Mouse (Mus musculus): Measurements from ENCODE around the gene Hoxc9. TPM values are rescaled to one million over a fixed set of nuclear protein-coding genes. Genes with fewer than 3 reads are reported as not detected.

Gene Hoxc9
- polyA plus RNA-seq, 2 experiments from 2014 or later, result not detected

DNA sequence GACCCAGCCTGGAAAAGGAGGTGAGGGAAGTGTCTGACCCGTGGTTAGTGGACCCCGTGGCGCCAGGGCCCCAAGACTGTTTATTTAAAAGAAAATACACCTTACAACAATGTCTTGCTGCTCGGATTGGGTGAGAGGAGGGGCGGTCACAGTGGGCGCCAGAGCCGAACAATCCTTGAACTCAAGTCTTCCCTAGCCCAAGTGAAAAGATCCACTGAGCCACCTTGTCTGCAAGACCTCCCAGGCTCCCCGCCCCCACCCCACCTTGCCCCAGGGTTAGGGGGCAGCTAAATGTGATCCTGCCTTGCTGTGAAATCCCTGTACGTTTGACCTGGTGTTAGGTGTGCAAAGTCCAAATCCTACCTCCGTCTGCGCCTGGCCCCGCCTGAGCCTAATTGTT, 19.3 kb upstream of the Hoxc9 start:
- no peak for ATAC-seq

DNA sequence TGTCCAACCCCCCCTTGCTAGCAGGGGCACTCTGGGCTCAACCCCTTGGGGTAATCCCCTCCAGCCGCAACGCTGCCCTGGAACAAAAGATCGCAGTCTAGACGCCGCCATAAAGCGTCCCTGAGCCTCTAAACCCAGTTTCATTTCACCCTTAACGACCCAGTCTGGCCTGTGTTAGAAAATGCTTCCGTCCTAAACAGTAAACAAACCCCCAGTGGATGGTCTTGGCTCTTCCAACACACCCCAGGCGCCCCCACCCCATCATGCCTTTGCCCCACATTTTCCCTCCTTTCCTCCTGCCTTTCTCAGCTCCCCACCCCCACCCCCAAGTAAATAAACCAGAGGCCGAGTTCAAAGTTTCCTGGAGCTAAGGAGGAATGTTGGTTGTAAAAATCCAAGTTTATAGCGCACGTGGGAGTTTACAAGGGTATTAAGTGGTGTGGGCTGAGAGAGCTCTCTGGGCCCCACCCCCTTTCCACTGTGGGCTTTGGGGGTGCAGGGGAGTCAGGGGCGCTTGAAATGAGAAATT, 16.5 kb upstream of the Hoxc9 start:
- ATAC-seq, result no peak

DNA sequence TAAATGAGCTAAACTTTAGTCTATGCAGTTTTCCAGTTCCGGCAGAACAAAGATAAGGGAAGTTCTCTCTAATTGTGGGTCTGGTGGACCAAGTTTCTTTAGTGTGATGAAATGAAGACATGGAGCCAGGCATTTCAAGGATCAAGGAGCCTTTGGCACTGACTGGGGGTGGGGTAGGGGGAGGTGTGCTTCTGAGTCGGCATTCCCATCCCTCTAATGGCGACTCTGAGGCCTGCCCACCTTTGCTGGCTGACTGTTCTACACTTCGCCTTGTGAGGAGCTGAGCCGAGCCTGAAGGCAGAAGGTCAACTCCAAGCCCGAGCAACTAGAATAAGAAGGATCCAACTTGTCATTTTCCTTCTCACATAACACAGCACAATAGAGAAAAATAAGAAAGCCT, 14.5 kb upstream of the Hoxc9 start:
- ATAC-seq, result no peak

DNA sequence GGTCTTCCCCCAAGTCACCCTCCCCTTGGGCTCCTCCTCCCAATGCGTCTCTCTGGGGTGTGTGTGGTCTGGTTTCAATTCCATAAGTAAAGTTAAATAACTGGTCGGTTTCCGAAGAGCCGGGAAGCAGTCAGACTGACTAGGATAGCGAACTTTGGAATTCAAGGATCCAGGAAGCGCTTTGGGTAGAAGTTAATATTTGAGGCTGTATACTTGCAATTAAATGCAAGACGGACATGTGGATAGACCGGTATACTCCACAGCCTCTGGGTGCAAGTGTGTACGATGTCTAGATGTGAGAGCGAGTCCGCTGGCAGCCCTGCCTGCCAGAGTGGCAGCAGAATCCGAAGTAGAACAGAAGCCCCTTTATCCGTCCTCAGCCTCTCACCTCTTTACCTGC, 13.7 kb upstream of the Hoxc9 start:
- ATAC-seq, result no peak

DNA sequence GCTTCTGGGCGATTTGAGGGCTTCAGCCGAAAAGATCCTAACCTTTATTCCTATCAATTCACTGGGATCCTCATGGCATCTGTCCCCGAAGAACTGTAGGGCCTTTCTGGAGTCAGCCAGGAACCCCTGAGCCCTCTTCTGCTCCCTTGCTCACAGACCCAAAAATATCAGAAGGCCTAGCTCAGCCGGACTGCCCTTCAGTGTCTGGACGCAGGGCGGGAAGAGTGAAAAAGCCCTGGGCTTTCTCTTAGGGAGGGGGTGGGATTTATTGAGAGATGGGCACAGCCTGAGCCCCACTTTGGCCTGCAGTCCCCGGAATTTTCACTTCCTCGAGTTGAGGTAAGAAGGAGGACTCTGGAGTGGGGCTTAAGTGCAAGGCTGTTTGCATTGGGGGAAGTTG, 13.0 kb upstream of the Hoxc9 start:
- no peak for ATAC-seq

DNA sequence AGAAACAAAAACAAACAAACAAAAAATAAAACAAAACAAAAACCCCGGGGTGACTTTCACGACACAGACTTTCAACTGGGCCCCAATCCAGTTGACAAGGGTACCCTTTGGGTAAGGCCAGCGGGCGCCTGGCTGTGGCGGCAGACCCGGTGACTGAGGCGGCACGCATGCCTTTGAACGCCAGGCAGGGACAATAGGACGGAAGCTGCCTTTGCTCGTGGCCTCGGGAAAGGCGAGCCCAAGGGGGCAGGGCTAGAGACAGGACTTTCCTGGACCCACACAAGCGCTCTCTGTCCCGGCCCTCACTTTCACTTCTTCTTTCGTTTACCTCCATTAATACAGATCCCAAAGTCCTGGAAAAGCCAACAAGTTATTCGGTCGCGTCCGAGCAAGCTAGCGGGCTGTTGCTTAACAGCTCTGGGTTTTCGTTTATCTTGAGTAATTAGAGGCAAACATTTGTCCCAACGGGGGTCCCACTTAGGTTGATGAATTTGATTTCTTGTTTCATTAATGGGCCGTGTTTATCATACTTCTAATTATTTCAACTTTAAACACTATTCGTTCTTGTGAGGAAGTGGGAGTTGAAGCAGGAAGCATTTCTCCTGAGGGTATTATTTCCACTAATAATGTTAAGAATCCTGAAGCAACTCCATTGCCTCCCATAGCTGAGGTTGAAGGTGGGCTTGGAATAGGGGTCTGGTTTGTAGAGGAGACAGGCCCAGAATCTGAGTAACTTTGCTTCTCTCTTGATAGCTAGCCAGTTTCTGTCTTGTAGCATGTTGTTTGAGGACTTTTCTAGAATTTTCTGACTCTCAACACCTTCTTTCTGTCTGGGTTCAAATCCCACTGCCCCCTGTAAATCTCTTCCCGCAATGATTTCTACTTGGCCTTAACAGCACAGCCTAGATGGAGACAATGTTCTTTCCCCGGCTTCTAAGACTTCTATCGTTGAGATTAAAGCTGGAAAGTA, 12.3 kb upstream of the Hoxc9 start:
- ATAC-seq, result no peak

DNA sequence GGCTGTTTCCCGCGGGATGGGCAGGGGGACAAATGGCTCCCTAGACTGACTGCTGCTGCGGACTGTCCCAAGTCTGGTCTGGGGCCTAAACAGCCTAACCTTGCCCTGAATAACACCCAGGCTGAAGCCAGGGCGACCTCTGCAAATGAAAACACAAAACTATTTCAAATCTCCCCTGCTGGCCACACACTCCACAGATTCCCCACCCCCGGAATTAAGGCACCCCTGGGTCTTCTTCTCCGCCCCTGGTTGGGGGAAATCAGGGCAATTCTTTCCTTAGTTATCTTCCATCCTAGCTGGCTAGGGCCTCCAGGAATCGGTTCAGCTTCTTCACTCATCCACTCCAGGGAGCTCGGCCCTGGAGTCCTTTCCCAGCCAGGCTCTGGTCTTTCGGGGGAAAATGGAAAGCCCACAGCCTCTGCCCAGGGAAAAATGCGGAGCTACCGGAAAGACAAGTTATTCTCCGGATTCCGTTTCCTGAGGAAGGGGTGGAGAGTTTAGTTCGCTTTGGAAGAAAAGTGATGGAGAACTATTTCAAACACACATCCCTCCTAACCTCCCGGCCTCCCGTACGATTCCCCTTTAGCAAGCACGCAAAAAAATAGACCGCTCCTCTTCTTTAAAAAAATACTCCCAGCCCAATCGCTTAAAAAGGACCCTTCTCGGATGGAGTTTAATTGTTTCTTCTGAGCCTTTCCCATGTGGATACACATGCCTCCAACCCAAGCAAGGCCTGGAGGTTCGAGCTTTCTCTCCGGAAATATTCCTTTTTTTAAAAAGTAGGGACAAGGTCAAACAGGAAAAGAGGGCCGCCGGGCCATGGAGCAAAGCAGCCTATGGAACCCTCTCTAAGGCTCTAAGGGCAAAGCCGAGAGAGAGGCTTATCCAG, 11.0 kb upstream of the Hoxc9 start:
- no peak for ATAC-seq

DNA sequence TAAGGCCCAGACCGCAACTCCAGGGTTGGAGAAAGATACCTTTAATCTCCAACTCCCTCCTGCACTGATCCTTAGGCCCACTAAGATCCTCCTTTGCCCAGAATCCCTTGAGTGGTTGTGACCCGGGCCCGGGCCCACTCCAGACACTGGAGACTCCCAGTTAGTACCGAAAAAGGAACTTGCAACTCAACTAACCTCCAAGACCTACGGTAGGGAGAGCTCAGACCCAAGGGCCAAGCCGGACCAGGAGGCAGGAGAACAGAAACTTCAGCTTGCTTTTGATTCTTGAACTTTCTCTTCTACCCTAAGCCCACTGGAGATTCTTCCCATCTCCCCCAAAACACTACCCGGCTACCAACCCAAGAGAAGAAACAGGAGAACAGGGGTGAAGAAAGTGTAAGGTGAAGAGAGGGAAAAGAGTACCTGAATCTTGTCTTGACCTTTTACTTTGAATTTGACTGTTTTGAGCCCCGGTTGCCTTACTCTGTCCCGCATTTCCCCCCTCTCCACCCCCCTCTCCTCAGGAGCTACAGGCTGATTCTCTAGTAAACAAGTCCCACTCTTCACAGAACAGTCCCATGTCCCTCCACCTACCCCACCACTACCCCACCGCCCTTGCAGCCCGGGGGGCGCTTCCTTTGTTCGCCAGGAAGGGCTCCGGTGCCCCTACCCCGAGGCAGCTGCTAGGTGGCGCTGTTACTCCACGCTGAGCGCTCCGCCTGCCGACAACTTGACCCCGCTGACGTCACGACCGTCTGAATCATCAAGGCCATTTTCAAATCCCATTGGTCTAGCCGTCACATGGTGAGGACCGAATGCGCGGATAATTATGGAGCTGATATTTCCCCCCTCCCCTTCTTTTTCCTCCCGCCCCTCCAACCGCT, 10.1 kb upstream of the Hoxc9 start:
- peak; percentile 44 for ATAC-seq

DNA sequence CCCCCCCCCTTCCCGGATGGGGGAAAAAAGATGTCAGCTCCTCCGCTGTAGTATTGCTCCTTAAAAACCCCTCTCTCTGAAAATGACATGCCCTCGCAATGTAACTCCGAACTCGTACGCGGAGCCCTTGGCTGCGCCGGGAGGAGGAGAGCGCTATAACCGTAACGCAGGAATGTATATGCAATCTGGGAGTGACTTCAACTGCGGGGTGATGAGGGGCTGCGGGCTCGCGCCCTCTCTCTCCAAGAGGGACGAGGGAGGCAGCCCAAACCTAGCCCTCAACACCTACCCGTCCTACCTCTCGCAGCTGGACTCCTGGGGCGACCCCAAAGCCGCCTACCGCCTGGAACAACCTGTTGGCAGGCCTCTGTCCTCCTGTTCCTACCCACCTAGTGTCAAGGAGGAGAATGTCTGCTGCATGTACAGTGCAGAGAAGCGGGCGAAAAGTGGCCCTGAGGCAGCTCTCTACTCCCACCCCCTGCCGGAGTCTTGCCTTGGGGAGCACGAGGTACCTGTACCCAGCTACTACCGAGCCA, 9.4 kb upstream of the Hoxc9 start, which contains the start of gene Hoxc10:
Gene Hoxc10, plus strand, starts transcription at position 21 of the 536 bp plus-strand sequence.
- no peak for ATAC-seq

DNA sequence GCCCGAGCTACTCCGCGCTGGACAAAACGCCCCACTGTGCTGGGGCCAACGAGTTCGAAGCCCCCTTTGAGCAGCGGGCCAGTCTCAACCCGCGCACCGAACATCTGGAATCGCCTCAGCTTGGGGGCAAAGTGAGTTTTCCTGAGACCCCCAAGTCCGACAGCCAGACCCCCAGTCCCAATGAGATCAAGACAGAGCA, 9.0 kb upstream of the Hoxc9 start, which contains the start of gene Hoxc5:
Gene Hoxc5, plus strand, starts transcription at position 132 of the 199 bp plus-strand sequence.
- no peak for ATAC-seq

DNA sequence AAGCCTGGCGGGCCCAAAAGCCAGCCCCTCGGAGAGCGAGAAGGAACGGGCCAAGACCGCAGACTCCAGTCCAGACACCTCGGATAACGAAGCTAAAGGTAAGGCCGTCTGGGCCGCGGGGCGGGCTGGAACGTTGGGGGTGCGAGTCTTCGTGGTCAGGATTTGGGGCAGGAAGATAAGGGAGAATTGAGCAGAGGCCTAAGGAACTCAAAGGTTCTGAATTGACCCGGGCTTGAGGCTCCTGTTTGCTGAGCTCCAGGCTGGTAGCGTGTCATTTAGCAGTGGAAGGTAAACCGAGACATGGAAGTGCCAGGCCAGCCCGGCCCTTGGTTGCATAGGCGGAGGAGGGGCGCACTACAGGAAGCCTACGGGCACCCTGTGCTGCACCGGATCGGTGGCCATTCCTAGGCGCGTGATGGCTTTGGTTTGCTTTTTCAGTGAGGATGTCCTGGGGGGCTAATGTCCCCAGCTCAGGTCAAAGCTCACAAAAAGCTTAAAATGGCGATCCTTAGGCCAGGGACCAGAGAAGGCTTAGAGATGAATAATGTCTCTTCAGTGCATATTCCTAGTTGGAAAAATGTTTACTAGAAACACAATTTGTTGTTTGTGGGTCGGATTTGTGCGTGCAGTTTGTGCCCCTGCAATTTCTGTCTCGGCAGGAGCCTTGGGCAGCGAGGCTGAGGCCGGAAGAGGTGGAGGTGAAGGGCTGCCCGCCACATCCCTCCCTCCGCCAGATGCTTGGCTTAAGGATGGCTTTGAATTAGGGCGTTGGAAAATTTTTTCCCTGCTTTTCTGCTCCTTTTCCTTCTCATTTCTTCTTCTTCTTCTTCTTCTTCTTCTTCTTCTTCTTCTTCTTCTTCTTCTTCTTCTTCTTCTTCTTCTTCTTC, 8.5 kb upstream of the Hoxc9 start:
- no peak for ATAC-seq

DNA sequence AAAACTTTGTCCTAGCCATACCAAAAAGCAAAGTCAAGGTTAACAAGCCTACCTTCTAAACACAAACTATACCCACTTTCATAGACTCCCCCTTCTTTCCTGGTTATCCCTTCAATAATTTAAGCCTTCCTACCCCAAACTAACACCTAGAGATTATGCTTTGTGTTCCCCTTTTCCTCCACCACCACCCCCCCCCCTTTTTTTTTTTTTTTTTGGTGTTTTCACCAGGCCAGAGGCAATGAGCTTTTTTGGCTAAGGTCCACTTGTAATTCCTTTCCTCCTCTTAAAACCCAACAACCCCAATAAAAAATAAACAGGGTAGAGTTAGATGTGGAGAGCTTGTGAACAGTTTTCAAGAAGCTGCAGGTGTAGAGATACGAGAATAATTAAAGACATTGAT, 6.9 kb upstream of the Hoxc9 start:
- no peak for ATAC-seq

DNA sequence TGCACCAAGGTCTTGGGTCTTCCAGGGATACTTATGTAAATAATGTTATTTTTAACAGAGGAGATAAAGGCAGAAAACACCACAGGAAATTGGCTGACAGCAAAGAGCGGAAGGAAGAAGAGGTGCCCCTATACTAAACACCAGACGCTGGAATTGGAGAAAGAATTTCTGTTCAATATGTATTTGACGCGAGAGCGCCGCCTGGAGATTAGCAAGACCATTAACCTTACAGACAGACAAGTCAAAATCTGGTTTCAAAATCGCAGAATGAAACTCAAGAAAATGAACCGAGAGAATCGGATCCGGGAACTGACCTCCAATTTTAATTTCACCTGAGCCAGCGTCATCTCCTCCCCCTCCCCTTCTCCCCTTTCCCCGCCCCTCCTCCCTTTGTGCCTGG, 5.5 kb upstream of the Hoxc9 start:
- ATAC-seq, result no peak

DNA sequence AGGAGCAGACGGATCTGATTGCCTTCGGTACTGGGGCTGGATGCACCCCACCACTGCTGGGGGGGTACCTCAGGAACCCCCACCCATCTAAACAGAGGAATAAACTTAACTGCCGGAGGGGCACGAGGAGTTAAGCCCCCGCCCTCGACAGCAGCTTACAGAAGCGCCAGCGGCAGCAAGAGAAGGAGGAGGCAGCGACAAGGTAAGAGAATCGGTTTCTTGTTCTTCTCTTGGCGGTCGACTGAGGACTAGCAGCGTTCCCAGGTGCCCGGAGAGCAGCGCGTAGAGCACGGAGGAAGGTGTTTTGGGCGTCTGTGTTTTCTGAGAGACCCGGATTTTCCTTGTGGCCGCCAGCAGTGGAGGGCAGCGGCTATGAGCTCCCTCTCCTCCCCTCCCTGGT, 4.0 kb upstream of the Hoxc9 start:
- no peak for ATAC-seq

DNA sequence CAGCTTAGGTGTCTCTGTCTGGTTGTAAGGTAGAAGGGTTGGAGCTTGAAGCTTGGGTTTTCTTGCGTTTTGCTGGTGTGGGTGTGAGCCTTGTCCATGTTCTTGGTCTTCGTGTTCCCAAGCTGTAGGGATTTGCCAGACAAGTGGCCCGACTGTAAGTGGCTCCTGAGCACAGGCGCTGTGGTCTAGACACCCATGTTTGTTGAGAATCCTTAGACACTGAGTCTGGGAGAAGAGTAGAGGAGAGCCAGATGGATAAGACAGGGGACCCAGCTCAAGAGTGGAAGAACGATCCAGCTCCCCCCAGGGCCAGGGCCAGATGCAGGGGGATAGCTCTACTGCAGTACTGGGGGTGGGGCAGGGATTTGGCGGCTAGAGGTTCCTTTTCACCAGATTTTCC, 3.5 kb upstream of the Hoxc9 start:
- ATAC-seq, result no peak

DNA sequence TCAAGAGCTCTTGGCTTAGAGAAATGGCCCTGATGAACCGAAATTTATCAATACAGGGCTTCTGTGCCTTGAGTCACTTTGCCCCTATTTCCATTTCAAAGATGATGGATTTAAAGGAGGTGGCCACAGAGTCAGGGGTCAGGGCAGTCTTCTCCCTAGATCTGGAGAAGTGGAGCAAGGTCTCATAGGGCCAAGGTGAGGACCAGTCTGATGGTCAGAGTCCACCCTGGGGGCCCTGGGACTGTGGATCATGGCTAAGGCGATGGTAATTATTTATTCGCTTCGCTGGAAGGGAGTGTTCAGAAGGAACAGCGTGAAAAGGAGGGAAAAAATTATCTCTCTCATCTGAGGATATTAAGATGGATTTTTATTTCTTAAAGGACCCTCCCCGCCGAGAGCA, 1.2 kb upstream of the Hoxc9 start:
- ATAC-seq, result no peak

DNA sequence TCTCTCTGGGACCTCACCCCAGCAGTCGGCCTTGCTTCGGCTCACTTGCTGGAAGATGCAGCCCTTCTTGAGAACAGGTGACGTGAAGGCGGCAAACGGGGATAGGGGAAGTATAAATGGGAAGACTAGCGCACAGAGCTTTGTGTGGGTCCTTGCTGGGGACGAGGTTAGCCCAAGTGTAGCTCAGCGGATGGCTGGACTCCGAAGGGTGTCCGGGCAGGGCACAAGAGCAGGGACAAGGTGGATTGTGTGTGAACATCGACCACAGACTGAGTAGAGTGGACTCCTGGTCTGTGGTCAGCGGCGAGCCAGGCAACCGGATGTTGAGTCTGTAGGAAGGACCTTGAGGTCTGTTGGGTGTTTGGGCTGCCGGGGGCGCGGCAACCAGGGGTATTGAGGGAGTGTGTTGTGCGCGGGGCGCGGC, 539 bp upstream of the Hoxc9 start:
- ATAC-seq, result no peak

DNA sequence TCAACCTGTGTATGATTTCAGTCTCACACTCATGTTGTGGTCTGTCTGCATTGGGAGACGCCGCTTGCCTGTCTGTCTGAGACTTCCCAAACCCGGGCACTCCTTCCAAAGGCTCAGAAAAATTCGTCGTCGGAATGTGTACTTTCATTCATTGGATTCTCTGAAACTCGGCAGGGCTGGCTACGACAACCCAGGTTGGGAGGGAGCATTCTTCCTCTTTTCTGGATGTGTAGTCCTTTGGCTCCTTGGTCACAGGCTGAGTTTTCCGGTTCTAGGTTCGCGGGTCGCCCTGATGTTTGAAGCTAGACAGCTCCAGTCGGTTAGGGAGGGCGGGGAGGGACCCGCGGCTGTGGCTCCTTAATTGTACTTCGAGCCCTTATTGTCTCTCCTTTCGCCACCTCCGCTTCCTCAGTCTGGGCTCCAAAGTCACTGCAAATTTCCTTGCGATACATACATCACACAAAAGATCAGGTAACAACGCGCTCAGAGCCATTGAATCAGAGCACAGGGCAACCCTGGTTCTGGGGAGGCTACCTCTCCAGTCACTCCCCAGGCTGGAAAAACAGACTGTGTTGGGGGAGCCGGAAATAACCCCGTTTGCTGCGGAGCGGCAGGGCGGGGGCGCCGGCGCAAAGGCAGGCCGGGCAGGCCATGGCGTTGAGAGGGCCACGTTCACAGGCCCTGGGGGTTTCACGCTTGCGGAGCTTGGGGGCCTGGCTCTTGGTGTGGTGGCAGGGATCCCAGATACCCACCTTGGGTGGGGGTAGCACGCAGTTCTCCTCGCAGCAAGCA, 588 bp downstream of the Hoxc9 start:
- ATAC-seq, result peak; percentile 49

DNA sequence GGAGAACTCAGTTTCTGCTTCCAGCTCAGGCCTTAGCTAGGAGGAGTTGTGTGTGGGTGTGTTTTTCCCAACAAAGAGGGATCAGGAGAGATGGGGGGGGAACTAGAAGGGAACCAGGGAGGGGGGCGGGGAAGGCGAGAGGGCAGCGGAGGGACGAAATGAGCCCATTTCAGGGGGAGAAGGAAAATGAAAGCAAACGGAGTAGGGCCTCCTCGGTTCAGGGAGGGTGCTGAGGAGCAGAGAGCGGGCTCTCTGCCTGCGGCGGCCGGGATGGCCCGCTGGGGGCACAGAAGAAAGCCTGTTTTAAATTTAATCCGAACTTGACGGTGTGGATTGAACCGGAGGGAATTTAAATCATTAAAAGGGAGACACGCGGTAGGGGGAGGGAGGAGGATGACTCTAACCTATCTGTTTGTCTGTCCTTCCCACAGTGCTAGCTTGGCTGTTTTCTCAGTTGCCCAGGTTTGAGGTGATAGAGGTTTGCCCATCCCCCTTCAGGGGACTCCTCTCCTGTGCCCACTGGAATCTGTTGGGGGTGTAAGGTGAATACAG, 1.3 kb downstream of the Hoxc9 start:
- ATAC-seq, result peak; percentile 17

Measured in activated CD4-positive, CD25-positive, alpha-beta regulatory T cell, adult 4 months (primary cell).